Mouse (Mus musculus) hindbrain, embryonic 15.5 days (tissue): ENCODE data around the gene Armh2. TPM values are rescaled to one million over a fixed set of nuclear protein-coding genes. Genes with fewer than 3 reads are reported as not detected.

ENCODE experiments used
- ATAC-seq: fragments of 200-750 bp; cut with Nextera tagmentation; 2 replicates; pipeline ENCODE4 v1.8.0; 2017; ENCODE audit warnings: low read depth, moderate number of reproducible peaks, moderate TSS enrichment; ENCODE audit not compliant: low FRiP score
- H3K27ac ChIP-seq: fragments of 300-500 bp; sonication (generic); replicated peaks from 2 replicates; pipeline ENCODE4 v1.5.1; 2015; ENCODE audit warnings: mild to moderate bottlenecking, inconsistent platforms
- H3K27me3 ChIP-seq: fragments of 300-500 bp; sonication (generic); 2 replicates; pipeline ENCODE4 v1.6.1; 2015; ENCODE audit warnings: control low read depth, inconsistent platforms
- H3K36me3 ChIP-seq: fragments of 300-500 bp; sonication (generic); 2 replicates; pipeline ENCODE4 v1.6.1; 2015; ENCODE audit warnings: control low read depth, inconsistent platforms
- H3K4me1 ChIP-seq: fragments of 300-500 bp; sonication (generic); replicated peaks from 2 replicates; pipeline ENCODE4 v1.6.1; 2015; ENCODE audit warnings: control low read depth, inconsistent platforms
- H3K4me2 ChIP-seq: fragments of 300-500 bp; sonication (generic); 2 replicates; pipeline ENCODE4 v1.6.1; 2015; ENCODE audit warnings: moderate library complexity, mild to moderate bottlenecking, inconsistent platforms
- H3K4me3 ChIP-seq: fragments of 300-500 bp; sonication (generic); 2 replicates; pipeline ENCODE4 v1.5.1; 2015; ENCODE audit warnings: mild to moderate bottlenecking, inconsistent platforms
- H3K9ac ChIP-seq: fragments of 300-500 bp; sonication (generic); 2 replicates; pipeline ENCODE4 v1.6.1; 2015; ENCODE audit warnings: inconsistent platforms
- H3K9me3 ChIP-seq: fragments of 300-500 bp; sonication (generic); 2 replicates; pipeline ENCODE4 v1.6.1; 2016; ENCODE audit warnings: control low read depth, inconsistent platforms
- WGBS: fragments of 180-500 bp; shearing (Covaris S2); methylation state at CpG from one replicate; pipeline ENCODE4 v1.1.7; 2015; 5-methylcytosine and 5-hydroxymethylcytosine counted together
- polyA plus RNA-seq: library from polyadenylated mRNA; unstranded; fragments of >200 nt; fragmentation: Nextera tagmentation; extraction: Ambion mirVana; gene quantifications from 2 replicates; pipeline ENCODE4 v1.2.1, GENCODE M21; 2015

Gene Armh2
- polyA plus RNA-seq, 1 experiment from 2014 or later = not detected

DNA sequence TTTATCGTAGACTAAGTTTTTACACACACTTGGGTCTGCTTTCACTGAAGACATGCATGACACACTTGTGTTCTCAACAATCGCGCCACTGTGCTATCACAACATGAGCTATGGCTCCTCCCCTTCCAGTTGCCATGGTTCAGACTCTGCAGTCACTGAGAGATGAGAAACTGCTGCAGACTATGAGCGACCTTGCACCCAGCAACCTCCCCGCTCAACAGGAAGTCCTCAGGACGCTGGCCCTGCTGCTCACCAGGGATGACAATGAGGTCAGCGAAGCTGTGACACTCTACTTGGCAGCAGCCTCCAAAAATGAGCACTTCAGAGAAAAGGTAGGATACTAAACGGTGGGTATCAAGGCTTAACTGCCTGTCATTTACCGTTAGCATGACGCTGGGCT lies 19.5 kb upstream of the Armh2 start:
- peaks cover 39% of the 10 kb centered on the region for H3K36me3 ChIP-seq
- ATAC-seq = no peak
- no peak overlapping the region for H3K4me2 ChIP-seq
- no peaks in the 10 kb centered on the region for H3K9me3 ChIP-seq
- H3K27ac ChIP-seq = no peak overlapping the region
- no peaks in the 10 kb centered on the region for H3K27me3 ChIP-seq
- H3K9ac ChIP-seq = no peak overlapping the region
- H3K4me1 ChIP-seq = no peaks in the 10 kb centered on the region
- H3K4me3 ChIP-seq = no peak overlapping the region
- WGBS = 74% methylated on average over 10 of the region's 10 CpGs

DNA sequence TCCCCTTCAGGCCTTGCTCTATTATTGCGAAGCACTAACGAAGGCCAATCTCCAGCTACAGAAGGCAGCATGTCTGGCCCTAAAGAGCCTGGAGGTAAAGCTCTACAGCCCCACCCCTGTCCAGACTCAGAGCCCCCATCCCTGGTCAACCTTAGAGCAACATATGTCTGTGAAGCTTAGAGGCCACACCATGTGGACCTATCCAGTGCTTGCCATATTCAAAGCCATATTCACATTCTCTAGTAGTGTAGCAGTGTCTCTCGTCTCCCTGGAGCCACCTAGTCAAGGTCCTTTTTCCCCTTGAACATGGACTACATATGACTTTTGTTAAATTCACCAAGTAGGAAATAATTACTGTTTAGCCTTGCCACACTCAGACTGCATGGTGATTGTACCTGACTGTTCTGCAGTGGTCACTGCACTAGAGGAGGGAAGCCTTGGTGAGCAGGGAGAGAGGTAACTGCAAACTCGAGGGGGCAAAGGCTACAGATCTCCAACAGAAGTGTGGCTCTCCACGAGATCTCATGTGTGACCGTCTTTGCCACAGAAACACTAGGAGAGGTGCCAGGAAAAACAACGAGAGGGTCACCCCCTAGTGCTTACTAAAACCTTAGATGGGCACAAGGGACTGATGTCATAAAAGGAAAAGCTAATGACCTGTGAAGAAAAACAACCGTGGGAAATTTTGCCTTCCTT lies 17.2 kb upstream of the Armh2 start:
- Histone ChIP-seq H3K27me3 (no peaks in the 10 kb centered on the region), H3K4me1 (no peaks in the 10 kb centered on the region), H3K27ac (no peak overlapping the region), H3K9me3 (no peaks in the 10 kb centered on the region), H3K9ac (no peak overlapping the region), H3K4me2 (no peak overlapping the region), H3K36me3 (peaks cover 26% of the 10 kb centered on the region), H3K4me3 (no peak overlapping the region)
- WGBS = 46% methylated on average over 8 of the region's 8 CpGs
- no peak for ATAC-seq

DNA sequence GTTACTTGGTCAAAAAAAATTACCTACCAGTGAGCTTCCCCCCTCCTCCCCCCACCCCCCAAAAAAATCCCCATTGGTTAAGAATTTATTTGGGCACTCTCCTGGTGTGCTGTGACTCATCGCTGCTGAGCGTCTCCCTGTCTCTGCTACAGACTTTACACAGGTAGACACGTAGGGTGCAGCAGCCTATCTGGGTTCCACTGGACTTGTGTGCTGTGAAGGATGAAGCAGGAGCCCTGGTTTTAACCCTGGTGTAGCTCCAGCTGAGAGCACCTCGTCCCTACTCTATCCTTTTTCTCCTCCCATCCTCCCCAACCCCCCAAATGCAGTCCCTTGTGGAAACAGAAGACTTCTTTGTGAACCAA lies 16.7 kb upstream of the Armh2 start:
- Histone ChIP-seq H3K4me1 (no peaks in the 10 kb centered on the region), H3K9me3 (no peaks in the 10 kb centered on the region), H3K27ac (no peak overlapping the region), H3K36me3 (peaks cover 22% of the 10 kb centered on the region), H3K4me2 (0 out of 2 replicates have a peak overlapping the region, but pooled peaks have one; percentile 3), H3K9ac (no peak overlapping the region), H3K4me3 (no peak overlapping the region), H3K27me3 (no peaks in the 10 kb centered on the region)
- no peak for ATAC-seq
- WGBS = 51% methylated on average over 4 of the region's 4 CpGs

DNA sequence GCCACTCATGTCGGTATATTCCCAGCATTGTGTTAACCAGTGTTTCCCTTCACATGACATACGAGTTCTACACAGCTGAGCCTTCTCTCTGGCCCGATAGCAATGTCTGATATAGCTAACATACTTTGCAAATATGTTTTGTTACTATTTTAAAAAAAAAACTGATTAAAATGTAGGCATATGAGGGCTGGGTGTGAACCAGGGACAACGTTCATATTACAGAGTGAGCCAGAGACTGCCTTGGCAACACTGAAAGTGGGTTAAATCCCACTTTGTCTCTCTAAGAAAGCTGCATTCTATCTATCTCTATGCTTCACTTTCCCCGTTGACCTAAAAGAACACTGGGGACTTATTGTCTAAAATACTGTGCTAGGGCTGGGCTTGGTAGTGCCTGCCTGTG lies 11.9 kb upstream of the Armh2 start:
- H3K4me3 ChIP-seq = no peak overlapping the region
- no peaks in the 10 kb centered on the region for H3K4me1 ChIP-seq
- no peak overlapping the region for H3K4me2 ChIP-seq
- no peak overlapping the region for H3K27ac ChIP-seq
- 93% methylated on average over 5 of the region's 5 CpGs for WGBS
- ATAC-seq = no peak
- H3K9me3 ChIP-seq = no peaks in the 10 kb centered on the region
- peaks cover 15% of the 10 kb centered on the region for H3K36me3 ChIP-seq
- no peak overlapping the region for H3K9ac ChIP-seq
- no peaks in the 10 kb centered on the region for H3K27me3 ChIP-seq

DNA sequence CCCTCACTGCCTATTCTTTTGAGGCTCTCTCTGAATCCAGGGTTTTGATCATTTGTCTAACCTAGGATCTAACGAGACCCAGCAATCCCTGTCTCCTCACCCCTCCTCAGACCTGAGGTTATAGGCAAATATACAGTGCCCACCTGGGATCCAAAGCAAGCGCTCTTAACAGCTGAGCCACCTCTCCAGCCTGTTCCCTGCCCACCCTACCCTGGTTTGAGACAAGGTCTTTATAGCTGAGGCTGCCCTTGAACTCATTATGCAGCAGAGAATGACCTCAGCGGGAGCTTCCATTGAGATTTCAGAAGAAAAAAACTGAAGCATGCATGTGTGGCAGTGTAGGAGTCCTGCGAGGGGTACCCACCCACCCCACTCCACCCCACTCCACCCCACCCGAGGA lies 6.5 kb upstream of the Armh2 start:
- Histone ChIP-seq H3K27ac (no peak overlapping the region), H3K4me1 (no peaks in the 10 kb centered on the region), H3K36me3 (0 out of 2 replicates have a peak, but pooled peaks cover 5% of the 10 kb centered on the region), H3K27me3 (no peaks in the 10 kb centered on the region), H3K4me2 (no peak overlapping the region), H3K9ac (no peak overlapping the region), H3K9me3 (no peaks in the 10 kb centered on the region), H3K4me3 (no peak overlapping the region)
- ATAC-seq = no peak
- WGBS = 78% methylated on average over 5 of the region's 5 CpGs

DNA sequence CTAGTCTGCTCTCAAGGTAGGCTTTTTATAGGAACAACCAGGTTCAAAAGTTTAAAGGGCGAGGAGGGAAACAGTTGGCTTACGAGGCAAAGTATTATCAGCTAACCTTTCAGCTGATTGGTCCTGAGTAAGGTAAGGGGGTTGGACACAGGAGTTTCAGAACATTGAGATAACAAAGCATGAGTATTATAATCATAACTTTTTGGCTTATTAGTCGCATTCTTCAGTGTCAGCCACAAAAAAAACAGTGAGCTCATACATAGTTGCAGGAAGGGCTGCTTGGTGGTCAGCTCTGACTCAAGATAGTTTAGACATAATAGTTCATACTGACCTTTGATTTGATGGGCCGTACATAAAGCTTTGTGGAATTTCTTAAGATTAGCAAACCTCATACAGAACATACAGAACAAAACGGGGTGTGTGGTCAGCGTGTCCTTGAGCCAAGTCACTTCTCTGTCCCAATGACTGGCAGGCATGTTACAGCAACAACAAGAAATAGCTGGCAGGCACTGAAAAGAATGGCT lies 5.4 kb upstream of the Armh2 start:
- Histone ChIP-seq H3K4me2 (no peak overlapping the region), H3K27ac (no peak overlapping the region), H3K27me3 (no peaks in the 10 kb centered on the region), H3K36me3 (0 out of 2 replicates have a peak, but pooled peaks cover 5% of the 10 kb centered on the region), H3K9me3 (no peaks in the 10 kb centered on the region), H3K4me3 (no peak overlapping the region), H3K9ac (no peak overlapping the region), H3K4me1 (no peaks in the 10 kb centered on the region)
- no peak for ATAC-seq
- WGBS = 84% methylated on average over 6 of the region's 6 CpGs

DNA sequence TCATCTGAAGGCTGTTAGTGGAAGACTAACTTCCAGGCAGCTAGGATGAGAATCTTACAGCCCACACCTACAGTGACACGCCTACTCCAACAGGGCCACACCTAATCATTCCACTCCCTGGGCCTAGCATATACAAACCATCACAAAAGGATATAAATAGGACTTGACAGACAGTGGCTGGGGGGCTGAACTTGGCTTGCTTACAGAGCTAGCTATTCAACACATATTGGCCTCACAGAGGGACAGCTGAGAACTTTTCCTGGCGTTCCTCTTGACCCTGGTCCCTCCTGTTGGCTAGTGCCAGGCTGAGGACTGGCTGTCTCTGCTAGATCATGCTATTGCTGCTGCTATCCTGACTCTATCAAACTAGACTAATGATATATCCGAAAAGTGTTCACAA lies 6.8 kb downstream of the Armh2 start:
- no peak overlapping the region for H3K27ac ChIP-seq
- no peak for ATAC-seq
- WGBS = 85% methylated on average over 3 of the region's 3 CpGs
- no peak overlapping the region for H3K9ac ChIP-seq
- no peak overlapping the region for H3K4me2 ChIP-seq
- no peaks in the 10 kb centered on the region for H3K27me3 ChIP-seq
- H3K9me3 ChIP-seq = no peaks in the 10 kb centered on the region
- no peaks in the 10 kb centered on the region for H3K4me1 ChIP-seq
- no peak overlapping the region for H3K4me3 ChIP-seq
- no peaks in the 10 kb centered on the region for H3K36me3 ChIP-seq

DNA sequence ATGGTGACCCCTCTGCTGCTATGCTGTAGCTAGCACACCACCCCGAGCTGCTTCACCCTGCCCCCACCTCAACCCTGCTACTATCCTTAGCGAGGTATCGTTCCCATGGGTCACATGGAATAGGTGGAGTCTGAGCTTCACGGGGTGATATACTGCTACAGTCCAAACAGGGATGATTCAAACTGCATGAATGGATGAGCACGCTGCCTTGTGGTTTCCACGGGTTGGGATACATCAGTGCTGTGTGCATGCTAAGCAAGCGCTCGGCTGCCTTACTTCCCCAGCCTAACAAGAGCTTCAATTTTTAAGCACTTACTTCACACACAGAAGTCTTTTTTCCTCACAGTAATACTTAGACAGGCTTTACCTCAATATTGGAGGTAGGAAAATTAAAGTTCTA lies 9.8 kb downstream of the Armh2 start:
- H3K4me2 ChIP-seq = no peak overlapping the region
- no peaks in the 10 kb centered on the region for H3K27me3 ChIP-seq
- no peaks in the 10 kb centered on the region for H3K4me1 ChIP-seq
- no peak for ATAC-seq
- H3K9me3 ChIP-seq = no peaks in the 10 kb centered on the region
- H3K9ac ChIP-seq = no peak overlapping the region
- no peak overlapping the region for H3K4me3 ChIP-seq
- no peaks in the 10 kb centered on the region for H3K36me3 ChIP-seq
- H3K27ac ChIP-seq = no peak overlapping the region
- 90% methylated on average over 8 of the region's 8 CpGs for WGBS

DNA sequence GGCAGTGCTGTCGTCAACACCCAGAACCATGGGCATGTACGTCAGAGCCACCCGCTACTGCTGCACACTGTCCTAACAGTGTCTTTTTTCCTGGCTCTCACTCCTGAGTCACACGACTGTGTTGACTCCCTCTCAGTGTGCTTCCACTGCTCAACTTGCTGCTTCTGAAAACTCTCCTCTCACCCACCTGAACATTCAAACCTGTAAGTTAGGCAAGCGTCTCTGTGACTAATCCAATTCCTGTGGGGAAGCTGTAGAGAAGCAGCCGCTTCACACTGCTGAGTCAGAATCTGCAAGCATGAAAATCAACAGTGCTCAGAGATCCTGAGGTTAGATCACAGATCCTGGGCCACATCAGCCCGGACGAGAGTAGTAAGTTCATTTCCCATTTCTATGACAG lies 10.4 kb downstream of the Armh2 start:
- H3K4me2 ChIP-seq = no peak overlapping the region
- ATAC-seq = no peak
- H3K9me3 ChIP-seq = no peaks in the 10 kb centered on the region
- no peak overlapping the region for H3K27ac ChIP-seq
- no peak overlapping the region for H3K4me3 ChIP-seq
- no peak overlapping the region for H3K9ac ChIP-seq
- 92% methylated on average over 8 of the region's 8 CpGs for WGBS
- H3K36me3 ChIP-seq = no peaks in the 10 kb centered on the region
- H3K27me3 ChIP-seq = no peaks in the 10 kb centered on the region
- no peaks in the 10 kb centered on the region for H3K4me1 ChIP-seq

DNA sequence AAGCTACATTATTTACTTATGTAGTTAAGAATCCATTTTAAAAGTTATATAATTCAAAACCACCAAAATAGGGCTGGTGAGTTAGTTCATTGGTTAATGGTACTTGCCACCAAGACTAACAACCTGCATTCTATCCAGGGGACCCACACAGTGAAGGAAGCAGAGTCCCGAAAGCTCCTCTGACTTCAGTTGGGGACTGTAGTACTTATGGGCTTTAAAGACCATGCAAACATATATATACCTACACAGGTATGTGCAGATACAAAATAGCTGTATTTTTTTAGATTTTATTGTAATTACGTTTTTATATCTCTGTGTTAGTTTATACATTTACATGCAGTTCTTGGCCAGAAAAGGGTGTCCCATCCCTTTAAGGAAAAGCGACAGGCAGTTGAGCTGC lies 15.7 kb downstream of the Armh2 start:
- Histone ChIP-seq H3K36me3 (no peaks in the 10 kb centered on the region), H3K27me3 (no peaks in the 10 kb centered on the region), H3K4me3 (no peak overlapping the region), H3K9ac (no peak overlapping the region), H3K27ac (no peak overlapping the region), H3K4me2 (no peak overlapping the region), H3K9me3 (no peaks in the 10 kb centered on the region), H3K4me1 (peaks cover 5% of the 10 kb centered on the region; the same call in 1 of the 2 replicates)
- 96% methylated on average over 3 of the region's 3 CpGs for WGBS
- ATAC-seq = no peak

DNA sequence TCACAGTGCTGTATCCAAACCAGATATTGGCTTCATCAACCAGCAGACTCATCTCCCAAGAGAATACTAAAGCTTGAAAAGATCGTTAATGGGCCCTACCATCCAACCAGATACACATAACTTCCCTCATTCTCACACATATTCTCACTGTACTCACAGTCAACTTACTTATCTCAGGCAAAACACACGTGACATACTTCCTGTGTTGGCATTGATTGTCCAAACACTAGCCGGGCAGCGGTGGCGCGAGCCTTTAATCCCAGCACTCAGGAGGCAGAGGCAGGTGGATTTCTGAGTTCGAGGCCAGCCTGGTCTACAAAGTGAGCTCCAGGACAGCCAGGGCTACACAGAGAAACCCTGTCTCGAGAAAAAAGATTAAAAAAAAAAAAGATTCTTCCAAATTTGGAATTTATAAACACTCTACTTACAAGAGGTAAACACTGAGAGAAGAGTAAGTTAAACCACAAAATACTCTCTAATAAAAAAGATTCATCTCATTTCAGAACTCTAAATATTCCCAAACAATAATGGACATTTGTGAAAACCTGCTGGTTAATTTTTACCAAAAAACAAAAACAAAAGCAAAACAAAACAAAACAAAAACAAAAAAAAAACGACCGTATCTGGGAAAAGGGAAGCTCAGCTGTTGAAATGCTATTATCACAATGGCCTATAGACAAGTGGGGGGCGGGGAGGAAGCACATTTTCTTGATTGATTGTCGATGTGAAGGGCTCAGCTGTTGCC lies 17.0 kb downstream of the Armh2 start:
- Histone ChIP-seq H3K4me3 (no peak overlapping the region), H3K36me3 (no peaks in the 10 kb centered on the region), H3K27ac (no peak overlapping the region), H3K9ac (no peak overlapping the region), H3K9me3 (no peaks in the 10 kb centered on the region), H3K4me2 (no peak overlapping the region), H3K4me1 (peaks cover 5% of the 10 kb centered on the region; the same call in 1 of the 2 replicates), H3K27me3 (no peaks in the 10 kb centered on the region)
- no peak for ATAC-seq
- 79% methylated on average over 12 of the region's 12 CpGs for WGBS

DNA sequence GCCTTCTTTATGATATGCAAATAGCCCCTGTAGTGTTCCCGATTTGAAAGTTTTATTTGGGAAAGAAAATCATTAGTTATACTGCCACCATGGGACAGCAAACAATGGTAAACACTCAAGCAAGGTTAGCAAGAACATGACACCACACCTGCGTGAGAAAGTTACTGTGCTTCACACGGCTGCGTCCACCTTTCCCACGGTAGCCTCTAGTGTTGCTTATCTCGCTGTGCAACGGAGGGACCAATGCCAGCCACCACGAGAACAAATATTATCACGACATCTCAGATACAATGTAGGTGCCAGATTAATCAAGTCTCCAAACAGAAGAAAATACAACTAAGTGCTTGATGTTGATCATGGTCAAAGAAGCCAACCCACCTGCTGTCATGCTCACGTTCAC lies 18.4 kb downstream of the Armh2 start:
- H3K4me1 ChIP-seq = peaks cover 5% of the 10 kb centered on the region; the same call in 1 of the 2 replicates
- no peaks in the 10 kb centered on the region for H3K36me3 ChIP-seq
- H3K9ac ChIP-seq = no peak overlapping the region
- H3K9me3 ChIP-seq = no peaks in the 10 kb centered on the region
- H3K4me3 ChIP-seq = no peak overlapping the region
- WGBS = 92% methylated on average over 10 of the region's 10 CpGs
- no peak overlapping the region for H3K4me2 ChIP-seq
- no peaks in the 10 kb centered on the region for H3K27me3 ChIP-seq
- no peak overlapping the region for H3K27ac ChIP-seq
- no peak for ATAC-seq
